Mouse (Mus musculus) olfactory bulb, adult 2 months (tissue): ENCODE measurements at regions not wholly inside any gene's neighbourhood (a gene's known extent, or its start where the extent isn't known, plus 50 kb on each side); places are given as distances from the start of the nearest gene placed in this dataset.
A peak's percentile ranks its signal among the peaks of the same experiment; 100 is the strongest.

ENCODE experiments used
- H3K27ac ChIP-seq: fragments of 200-500 bp; 2 replicates; pipeline ENCODE4 v1.5.1; 2012; ENCODE audit warnings: low read depth, low read length; ENCODE audit not compliant: insufficient read depth
- H3K4me1 ChIP-seq: fragments of 200-500 bp; 2 replicates; pipeline ENCODE4 v1.6.1; 2012; ENCODE audit warnings: low read length; ENCODE audit not compliant: control insufficient read depth, insufficient read depth
- H3K4me3 ChIP-seq: fragments of 200-500 bp; 2 replicates; pipeline ENCODE4 v1.5.1; 2012; ENCODE audit warnings: mild to moderate bottlenecking, low read depth, low read length, moderate library complexity; ENCODE audit not compliant: insufficient read depth
- CTCF ChIP-seq: fragments of 200-500 bp; IDR thresholded peaks from 2 replicates; pipeline ENCODE4 v1.5.1; 2012; ENCODE audit warnings: low read depth, mild to moderate bottlenecking, low read length, moderate library complexity; ENCODE audit not compliant: insufficient read depth
- POLR2A ChIP-seq: fragments of 200-500 bp; IDR thresholded peaks from 2 replicates; pipeline ENCODE4 v1.6.1; 2012; ENCODE audit warnings: mild to moderate bottlenecking, low read depth, low read length, moderate library complexity; ENCODE audit not compliant: insufficient read depth
- WGBS: fragments of 180-500 bp; shearing (Covaris S2); methylation state at CpG from one replicate; pipeline ENCODE4 v1.1.7; 2018; 5-methylcytosine and 5-hydroxymethylcytosine counted together

DNA sequence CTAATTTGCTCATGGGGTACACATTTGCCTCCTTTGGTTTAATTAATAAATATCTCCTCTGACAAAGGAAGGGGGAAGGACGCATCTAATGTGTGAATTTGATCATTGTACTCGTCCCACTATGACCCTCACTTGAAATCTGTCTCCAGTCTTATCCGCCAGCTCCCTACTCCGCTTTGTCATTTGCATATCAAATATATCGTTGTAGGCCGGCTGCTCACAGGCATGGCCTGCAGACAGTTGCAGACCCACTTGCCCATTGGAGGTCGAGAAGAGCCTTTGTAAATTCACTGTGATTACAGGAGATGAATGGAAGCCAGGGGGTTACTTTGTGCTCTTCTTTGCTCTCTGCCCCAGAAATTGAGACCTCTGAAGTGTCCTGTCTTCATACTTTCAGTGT lies 457.5 kb upstream of the 4930412O13Rik start:
- Histone ChIP-seq H3K4me1 (no peaks in the 10 kb centered on the region), H3K27ac (no peak overlapping the region), H3K4me3 (no peak overlapping the region)
- no peak for TF ChIP-seq CTCF
- no peak for TF ChIP-seq POLR2A
- 46% methylated on average over 7 of the region's 7 CpGs for WGBS

DNA sequence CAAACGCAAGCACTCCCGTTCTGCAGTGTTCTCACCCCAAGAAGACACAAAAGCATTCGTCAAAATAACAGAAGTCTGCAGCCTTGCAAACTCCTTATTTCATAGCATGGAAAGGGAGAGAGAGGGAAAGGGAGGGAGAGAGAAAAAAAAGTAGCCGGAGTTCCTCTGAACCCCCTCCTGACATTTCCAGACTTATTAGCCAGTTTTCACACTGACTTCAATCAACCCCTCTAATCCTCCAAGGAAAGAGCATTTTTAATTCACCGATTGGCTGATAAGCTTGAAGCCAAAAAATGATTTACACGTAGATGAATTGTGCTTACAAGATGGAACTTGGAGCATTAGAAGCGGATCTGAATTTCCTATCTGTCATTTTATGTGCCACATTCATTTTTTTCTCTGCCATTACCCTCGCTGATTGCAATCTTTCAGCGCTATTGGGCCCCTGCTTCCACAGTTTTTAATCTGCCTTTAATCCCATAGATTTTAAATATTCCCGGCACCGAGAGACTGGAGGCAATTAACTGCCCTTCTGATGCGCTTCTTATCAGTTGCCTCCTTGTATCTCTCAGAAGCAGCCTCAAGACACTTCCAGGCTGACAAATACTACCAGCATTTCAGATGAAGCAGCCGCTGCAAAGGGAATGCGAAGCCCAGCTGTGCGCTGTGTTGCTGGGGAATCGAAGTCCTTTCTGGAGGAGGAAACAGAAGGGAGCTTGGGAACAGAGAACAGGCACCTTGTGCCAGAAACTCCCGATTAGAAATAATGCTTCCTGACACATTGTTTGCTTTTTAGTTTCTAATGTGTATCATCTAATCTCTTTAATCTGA lies 447.7 kb upstream of the 4930412O13Rik start:
- no peak overlapping the region for H3K27ac ChIP-seq
- no peak for TF ChIP-seq POLR2A
- TF ChIP-seq CTCF = no peak
- H3K4me3 ChIP-seq = no peak overlapping the region
- WGBS = 31% methylated on average over 17 of the region's 17 CpGs
- H3K4me1 ChIP-seq = no peaks in the 10 kb centered on the region

DNA sequence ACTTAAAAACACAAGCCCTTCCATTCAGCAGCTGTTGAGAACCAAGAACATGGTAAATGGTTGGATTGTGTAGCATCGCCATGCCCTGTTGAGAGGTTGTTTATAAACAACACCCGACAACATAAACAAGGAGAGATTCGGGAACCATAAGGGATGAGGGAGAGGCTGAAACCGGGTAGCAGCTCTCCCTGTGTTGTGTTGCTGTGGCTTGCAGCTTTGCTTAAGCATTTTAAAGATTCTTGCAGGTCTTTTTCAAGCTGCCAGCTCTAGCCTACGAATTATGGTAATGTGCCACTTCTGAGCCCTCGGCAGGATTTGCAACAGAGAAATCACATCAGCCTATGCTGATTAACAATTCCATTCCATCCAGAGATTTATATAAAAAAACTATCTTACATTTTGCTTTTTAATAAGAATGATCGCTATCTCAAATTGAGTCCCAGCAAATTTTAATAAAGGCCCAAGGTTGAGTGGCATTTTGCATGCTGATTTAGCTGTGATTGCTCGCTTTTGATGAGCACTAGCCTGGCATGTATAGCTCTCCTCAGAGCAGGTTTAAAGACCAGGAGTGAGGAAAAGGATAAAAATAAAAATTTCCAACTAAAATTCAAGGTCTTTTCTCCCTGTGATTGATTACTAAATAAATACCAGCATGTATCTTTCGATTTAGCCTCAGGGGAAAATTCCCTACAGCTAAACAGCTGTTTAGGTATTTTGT lies 445.7 kb upstream of the 4930412O13Rik start:
- 71% methylated on average over 9 of the region's 9 CpGs for WGBS
- TF ChIP-seq POLR2A (no peak), CTCF (no peak)
- Histone ChIP-seq H3K27ac (no peak overlapping the region), H3K4me3 (no peak overlapping the region), H3K4me1 (no peaks in the 10 kb centered on the region)

DNA sequence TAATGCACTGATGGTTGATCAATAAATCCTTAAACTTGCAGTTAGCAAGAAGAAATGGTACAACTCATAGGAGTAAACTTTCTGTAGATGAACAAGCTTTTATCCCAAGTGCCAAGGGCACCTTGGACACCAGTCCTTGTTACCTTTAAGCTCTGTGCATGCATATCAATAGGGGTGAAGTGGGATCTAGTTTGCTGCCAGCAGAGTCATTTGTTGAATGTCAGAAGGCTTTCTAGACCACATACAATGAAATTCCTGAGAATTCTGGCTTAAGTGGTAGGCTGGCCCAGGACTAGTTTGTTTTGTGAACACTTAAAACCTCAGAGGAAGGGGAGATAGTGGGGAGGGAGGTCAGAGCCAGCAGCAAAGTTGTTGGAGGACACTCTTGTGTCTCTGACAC lies 437.9 kb upstream of the 4930412O13Rik start:
- TF ChIP-seq POLR2A (no peak), CTCF (no peak)
- no peak overlapping the region for H3K27ac ChIP-seq
- no peaks in the 10 kb centered on the region for H3K4me1 ChIP-seq
- H3K4me3 ChIP-seq = no peak overlapping the region

DNA sequence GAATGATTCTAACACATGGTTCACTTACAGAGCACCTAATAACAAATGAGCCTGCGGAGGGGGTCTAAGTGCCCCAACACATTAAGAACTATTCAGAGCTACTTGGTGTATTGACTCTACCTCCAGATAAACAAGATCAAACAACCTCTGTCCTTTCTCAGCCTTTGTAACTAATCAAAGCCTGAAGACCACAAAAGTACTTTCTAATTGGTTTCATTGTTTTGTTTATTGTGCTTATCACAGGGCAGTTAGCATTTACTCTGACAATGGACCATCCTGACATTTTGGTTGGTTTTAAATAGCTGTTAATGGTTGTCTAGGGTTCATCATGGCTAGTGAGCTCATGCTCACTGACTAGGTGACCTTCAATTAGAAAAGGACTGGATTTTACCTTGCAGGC lies 435.2 kb upstream of the 4930412O13Rik start:
- Histone ChIP-seq H3K27ac (no peak overlapping the region), H3K4me3 (no peak overlapping the region), H3K4me1 (no peaks in the 10 kb centered on the region)
- WGBS = 97% methylated on average over 1 of the region's 1 CpGs
- no peak for TF ChIP-seq CTCF
- no peak for TF ChIP-seq POLR2A

DNA sequence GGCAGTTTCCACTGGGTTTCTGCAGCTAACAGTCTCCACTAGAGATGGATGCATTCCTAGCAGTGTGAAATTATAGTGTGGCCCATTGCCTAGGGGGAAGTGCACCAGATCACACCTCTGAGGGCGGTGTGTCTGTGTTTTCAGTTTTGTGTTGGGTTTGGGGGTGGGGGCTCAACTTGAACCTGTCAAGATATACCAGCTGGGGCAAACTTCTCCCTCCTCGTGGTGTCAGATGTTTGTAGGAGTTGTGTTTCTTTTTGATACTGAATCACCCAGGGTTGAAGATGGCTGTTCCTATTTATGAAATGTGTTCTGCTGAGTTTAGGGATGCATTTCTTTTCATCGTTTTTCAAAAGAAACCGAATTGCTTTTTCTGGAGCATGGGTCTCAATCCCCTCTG lies 416.6 kb upstream of the 4930412O13Rik start:
- peak overlapping the region; percentile 81 for H3K27ac ChIP-seq
- WGBS = 38% methylated on average over 4 of the region's 4 CpGs
- TF ChIP-seq POLR2A (no peak), CTCF (no peak)
- H3K4me3 ChIP-seq = no peak overlapping the region
- H3K4me1 ChIP-seq = peaks cover 3% of the 10 kb centered on the region

DNA sequence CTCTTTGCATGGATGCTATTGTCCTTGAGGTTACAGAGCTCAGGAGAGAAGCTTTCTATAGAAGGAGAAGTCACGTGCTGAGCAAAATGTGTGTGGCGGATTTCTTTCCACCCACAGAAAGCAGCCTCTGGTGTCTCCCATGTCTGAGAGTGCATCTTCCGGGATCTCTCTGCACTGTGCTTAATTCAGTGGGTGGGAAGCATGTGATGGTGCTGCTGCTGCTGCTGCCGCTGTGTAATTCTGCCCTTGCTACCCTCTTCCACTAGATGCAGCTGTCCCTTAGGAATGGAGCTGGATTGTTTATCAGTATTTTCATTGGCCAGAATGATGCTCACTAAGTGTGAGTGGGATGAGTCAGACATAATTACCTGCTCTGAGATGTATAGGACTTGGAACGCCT lies 416.2 kb upstream of the 4930412O13Rik start:
- peaks cover 3% of the 10 kb centered on the region for H3K4me1 ChIP-seq
- no peak for TF ChIP-seq POLR2A
- peak overlapping the region; percentile 81 for H3K27ac ChIP-seq
- 14% methylated on average over 5 of the region's 5 CpGs for whole genome bisulfite sequencing
- H3K4me3 ChIP-seq = no peak overlapping the region

DNA sequence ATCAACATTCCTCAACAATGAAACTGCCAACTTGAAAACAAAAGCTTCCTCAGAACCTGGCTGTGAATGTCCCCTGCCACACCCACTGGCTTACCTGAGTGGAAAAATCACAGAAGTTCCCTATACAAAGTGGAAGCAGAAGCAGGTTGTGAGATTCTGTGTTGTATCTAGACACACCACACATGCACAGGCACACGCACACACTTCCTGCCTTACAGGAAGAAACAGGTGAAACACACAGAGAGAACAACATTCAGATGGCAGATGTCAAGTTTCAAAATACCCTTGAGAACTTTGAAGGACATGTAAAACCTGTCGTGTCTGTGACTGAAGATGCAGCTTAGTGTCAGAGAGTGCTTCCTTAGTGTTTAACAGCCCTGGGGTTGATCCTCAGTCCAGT lies 413.5 kb upstream of the 4930412O13Rik start:
- 91% methylated on average over 2 of the region's 2 CpGs for WGBS
- no peak overlapping the region for H3K4me3 ChIP-seq
- H3K4me1 ChIP-seq = peaks cover 3% of the 10 kb centered on the region
- H3K27ac ChIP-seq = no peak overlapping the region
- TF ChIP-seq CTCF (no peak), POLR2A (no peak)

DNA sequence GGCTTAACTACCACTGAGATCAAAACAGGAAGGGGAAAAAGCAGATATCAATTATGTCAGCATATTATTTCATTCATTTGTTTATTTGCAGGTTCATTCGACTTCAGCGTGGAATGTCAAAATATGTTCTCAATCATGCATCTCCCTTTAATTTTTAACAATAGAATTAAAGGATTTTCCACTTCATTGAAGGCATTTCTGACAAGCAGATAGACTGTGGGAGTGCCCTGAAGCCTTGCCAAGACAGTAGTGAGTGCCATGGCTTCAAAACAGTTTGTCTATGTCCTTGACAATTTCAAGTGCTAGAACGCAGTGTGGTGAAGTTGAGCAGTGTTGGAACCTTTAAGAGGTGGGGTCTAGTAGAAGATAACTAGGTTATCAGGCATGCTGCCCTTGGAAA lies 412.4 kb upstream of the 4930412O13Rik start:
- TF ChIP-seq CTCF (no peak), POLR2A (no peak)
- 59% methylated on average over 3 of the region's 3 CpGs for WGBS
- H3K4me3 ChIP-seq = no peak overlapping the region
- no peak overlapping the region for H3K27ac ChIP-seq
- H3K4me1 ChIP-seq = peaks cover 3% of the 10 kb centered on the region
